Mouse (Mus musculus) right cerebral cortex, postnatal 4 days (tissue): ENCODE measurements around the gene Lrrc8a.

Experiments
- DNase-seq: peaks from one replicate; pipeline ENCODE4 v3.0.0-alpha.2; 2022

Gene Lrrc8a

DNA sequence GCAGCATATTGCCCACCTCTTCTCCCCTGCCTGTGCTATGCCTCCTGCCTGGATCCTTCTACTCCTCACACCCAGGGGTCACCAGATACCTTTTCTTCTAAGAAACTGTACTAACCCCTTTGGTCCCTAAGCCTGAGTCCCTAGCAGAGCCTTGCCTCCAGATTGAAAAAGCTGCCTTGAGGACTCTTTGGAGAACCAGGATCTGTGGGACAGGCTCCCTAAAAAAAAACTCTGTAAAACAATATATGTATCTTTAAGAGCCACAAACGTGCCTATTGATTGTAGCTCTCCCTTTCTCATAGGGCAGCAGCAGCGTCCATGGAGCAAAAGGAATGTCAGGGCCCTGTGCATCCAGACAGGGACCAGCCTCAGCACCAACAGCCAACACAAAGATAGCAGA is 2.8 kb downstream of the Lrrc8a start, which contains the start of gene Gm28035:
Gene Gm28035 (plus strand): TSS at position 301 of the 400 bp plus-strand sequence.
- DNase-seq = no peak

DNA sequence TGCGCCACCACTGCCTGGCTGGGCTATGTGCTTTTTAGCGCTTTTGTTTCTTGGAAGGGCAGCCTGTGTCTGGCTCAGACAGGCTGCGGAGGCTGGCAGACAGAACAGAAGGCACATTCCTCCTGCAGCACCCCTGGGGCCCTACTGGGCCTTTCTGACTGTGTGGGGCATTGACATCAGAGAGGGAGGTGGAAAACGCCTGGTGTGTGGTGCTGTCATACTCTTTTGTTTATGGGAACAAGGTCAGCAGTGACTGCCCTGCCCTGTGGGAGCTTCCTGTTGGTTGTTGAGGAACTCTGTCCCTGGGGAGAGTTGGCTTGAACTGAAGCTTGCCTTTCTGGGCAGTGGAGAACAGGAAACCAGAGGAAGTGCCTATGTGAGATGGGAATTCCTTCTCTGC is 5.0 kb downstream of the Lrrc8a start:
- no peak for DNase-seq

DNA sequence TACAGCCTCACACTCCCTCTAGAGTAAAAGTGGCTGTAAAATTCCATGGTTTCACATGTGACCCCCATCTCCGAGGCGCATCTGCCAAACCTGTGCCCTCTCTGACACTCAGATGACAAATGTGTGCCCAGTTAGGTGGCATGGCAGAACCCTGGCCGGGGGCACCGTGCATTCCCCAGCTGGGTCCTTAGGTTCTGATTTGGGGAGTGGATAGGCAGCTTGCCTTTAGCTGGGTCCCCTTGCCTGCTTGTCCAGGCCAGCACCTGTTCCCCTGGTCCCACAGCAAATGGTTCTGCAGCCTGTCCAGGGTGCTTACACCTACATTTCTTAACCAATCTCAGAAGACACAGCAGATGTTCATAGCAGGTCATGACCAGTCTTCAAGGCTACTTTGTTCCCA is 5.9 kb downstream of the Lrrc8a start:
- no peak for DNase-seq

DNA sequence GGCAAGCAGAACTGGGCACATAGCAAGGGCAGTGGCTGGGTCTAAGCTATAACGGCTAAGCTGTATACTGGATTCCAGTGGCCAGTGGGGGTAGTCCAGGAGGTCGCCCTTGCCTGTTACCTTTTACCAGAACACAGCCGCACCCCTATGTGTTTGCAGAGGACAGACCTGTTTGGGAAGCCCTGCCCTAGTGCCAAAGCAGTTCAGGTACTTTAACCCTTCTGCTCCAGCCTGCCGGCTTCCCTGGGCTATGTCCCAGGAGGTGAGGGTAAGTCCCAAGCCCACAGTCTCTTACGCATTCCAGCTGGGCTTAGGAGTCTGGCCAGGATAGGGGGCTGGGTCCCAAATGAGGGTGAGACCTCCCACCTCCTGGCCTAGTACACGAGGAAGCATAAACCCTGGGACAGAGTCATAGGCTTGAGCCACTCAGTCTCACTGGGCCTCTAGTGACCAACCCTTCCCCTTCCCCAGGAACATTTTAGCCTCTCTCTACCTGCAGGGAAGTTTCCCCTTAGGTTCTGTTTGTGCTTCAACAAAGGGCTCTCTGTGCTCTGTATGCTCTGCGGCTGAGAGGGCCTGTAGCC is 7.2 kb downstream of the Lrrc8a start:
- DNase-seq = no peak

DNA sequence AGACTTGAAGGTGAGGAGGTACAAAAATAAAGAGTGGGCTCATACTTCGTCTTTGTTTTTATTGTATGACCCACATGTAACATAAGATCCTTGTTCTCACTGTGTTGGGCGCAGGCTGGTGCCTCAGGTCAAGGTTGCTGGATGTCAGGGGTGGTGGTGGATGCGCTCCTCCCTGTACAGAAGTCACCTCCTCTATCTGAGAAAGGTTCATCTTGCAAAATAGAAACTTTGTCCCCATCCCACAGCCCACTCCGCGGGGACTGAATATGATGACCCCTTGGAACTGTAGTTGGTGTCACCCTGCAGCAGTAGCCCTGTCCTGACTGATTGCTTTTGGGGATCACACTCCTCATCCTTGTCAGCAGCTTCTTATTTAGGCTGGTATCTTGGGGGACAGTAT is 9.5 kb downstream of the Lrrc8a start:
- DNase-seq = no peak

DNA sequence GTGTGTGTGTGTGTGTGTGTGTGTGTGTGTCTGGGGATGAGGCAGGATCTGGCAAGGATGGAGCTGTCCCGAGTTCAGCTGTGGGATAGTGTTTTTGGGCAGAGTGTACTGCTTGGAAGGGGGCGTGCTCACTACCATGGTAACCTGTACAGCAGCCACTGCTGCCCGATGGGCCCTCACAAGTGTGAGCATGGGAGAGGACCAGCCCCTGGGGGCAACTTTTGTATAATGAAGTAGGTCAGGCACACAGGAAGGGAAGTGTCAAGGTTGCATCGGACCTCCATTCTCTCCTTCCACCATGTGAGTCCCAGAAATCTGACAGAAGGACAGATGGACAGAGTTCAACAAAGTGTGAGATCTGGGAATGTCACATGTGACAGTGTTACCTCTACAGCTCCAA is 10.2 kb downstream of the Lrrc8a start:
- no peak for DNase-seq

DNA sequence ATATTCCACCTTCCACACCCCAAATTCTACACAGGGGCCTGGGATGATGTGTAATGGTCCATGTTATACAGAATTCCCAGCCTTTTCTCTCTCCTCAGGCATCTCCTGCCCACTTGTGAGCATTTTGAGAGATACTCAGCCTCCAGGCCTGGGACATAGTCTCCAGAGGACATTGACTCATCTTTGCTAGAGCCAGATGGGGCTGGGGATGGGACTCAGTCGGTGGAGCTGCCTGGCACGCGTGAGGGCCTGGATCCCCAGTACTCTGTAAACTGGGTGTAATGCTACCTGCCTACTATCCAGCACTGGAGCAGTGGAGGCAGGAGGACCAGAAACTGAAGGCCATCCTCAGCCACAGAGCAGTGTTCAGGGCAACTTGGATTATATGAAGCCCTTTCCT is 11.7 kb downstream of the Lrrc8a start:
- DNase-seq = no peak

DNA sequence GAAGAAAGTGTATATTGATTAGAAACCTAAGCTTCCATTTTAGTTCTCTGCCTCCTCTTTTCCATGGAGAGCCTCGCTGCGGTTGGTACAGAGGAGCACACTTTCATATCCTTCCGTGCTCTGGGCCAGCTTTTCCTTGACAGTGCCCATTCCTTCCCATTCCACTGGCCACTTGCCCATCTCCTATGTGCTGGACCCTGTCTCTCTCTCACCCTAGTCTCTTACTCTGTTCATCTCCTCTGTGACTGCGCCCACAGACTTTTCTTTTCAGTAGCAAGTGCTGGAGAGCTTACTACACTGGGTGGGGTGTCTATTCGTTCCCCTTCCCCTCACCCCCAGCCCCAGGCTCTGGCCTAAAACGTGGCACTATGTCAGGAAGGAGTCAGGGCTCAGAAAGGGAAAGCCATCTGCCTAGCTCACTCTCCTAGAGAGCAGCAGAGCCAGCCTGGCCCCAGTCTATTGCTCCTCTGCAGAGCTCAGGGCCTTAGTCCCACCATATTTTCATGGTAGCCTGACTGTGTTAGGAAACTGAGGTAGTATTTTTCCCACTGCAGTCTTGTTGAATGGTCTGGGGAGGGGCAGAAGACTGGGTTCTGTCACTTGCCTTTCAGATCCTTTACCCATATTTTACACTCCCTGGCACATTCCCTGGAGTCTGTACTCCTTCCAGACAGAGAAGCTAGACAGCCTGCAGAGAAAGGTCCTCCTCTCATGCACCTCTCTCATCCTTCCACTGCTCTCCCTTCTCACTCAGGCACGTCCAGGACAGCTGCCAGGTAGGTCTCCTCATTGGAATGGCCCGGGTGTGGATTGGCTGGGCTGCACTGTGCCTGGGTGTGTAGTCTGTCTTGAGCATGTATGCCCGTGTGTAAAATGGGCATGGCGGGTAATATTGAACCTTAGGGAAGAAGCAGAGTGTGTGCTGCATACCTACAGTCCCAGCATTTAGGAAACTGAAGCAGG is 12.9 kb downstream of the Lrrc8a start:
- no peak for DNase-seq

DNA sequence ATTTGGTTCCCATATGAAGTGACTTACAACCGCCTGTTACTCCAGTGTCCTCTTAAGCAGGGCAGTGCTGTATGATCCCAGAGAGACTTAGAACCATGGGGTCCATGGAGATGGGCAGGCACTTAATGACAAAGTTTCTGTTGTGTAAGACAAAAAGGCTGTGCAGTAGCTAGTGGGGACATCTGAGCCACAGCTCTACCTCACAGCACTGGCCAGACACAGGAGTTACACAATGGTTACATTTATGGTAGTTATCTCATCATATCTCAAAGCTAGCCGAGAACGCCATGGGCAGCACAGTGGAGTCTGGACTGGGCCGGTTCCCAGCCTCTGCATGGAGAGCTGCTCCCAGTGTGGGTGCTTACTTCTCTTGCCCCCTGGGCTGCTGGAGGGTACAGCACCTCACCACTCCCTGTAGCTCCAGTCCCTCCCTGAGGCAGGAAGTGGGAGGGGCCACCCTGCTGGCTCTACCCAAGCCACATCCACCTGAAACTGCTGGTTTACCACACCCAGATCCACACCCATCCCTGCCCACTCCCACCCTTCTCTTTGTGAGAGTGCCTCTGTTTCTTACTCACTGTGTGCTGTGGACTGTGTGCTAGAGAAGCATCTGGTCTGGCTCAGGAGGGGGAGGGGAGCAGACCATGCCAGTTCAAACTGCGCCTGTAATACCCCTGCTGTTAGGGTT is 14.0 kb downstream of the Lrrc8a start:
- DNase-seq = no peak

DNA sequence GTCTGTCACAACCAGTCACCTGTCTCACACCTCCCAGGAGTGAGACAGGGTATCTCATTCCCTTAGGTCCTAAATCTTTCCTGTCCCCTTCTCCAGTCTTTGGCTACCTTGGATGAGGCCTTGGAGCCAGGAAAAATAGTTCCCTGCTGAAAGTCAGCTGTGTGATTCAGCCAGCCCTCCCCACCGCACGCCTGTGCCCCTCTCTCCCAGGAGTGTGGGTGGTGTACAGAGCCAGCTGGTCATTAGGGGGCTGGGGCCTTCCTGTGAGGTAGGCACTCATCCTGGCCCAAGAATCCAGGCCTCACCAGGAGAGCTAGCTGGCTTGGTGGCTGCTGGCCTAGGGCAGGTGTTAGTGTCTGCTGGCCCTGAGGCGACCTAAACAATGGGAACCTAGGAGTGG is 15.0 kb downstream of the Lrrc8a start:
- no peak for DNase-seq

DNA sequence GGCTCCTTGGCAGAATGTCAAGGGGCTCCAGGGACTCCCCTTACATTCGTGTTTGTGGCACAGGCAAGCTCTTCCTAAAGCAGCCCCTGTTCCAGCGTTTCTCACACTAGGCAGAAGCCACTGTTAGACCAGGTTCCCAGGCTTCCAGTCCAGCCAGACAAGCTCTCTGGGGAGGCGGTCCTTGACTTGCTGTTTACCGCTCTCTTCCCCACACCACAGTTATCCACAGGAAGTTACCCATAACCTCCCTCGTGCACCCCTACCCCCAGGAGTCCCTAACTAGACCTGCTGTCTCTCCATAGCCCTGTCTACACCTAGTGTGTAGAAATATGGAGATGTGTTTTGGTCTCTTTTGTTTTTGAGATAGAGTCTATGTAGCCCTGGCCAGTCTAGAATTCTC is 16.3 kb downstream of the Lrrc8a start:
- DNase-seq = no peak

DNA sequence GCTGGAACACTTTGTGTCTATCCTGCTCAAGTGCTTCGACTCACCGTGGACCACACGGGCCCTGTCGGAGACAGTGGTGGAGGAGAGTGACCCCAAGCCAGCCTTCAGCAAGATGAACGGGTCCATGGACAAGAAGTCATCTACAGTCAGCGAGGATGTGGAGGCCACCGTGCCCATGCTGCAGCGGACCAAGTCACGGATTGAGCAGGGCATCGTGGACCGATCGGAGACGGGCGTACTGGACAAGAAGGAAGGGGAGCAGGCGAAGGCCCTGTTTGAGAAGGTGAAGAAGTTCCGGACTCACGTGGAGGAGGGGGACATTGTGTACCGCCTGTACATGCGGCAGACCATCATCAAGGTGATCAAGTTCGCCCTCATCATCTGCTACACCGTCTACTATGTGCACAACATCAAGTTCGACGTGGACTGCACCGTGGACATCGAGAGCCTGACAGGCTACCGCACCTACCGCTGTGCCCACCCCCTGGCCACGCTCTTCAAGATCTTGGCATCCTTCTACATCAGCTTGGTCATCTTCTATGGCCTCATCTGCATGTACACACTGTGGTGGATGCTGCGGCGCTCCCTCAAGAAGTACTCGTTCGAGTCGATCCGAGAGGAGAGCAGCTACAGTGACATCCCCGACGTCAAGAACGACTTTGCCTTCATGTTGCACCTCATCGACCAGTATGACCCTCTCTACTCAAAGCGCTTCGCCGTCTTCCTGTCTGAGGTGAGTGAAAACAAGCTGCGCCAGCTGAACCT is 18.3 kb downstream of the Lrrc8a start:
- DNase-seq = no peak

DNA sequence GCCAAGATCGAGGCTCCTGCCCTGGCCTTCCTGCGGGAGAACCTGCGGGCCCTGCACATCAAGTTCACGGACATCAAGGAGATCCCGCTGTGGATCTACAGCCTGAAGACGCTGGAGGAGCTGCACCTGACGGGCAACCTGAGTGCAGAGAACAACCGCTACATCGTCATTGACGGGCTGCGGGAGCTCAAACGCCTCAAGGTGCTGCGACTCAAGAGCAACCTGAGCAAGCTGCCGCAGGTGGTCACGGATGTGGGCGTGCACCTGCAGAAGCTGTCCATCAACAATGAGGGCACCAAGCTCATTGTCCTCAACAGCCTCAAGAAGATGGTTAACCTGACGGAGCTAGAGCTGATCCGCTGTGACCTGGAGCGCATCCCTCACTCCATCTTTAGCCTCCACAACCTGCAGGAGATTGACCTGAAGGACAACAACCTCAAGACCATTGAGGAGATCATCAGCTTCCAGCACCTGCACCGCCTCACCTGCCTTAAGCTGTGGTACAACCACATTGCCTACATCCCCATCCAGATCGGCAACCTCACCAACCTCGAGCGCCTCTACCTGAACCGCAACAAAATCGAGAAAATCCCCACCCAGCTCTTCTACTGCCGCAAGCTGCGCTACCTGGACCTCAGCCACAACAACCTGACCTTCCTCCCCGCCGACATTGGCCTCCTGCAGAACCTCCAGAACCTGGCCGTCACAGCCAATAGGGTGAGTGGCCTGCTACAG is 19.3 kb downstream of the Lrrc8a start:
- DNase-seq = no peak

DNA sequence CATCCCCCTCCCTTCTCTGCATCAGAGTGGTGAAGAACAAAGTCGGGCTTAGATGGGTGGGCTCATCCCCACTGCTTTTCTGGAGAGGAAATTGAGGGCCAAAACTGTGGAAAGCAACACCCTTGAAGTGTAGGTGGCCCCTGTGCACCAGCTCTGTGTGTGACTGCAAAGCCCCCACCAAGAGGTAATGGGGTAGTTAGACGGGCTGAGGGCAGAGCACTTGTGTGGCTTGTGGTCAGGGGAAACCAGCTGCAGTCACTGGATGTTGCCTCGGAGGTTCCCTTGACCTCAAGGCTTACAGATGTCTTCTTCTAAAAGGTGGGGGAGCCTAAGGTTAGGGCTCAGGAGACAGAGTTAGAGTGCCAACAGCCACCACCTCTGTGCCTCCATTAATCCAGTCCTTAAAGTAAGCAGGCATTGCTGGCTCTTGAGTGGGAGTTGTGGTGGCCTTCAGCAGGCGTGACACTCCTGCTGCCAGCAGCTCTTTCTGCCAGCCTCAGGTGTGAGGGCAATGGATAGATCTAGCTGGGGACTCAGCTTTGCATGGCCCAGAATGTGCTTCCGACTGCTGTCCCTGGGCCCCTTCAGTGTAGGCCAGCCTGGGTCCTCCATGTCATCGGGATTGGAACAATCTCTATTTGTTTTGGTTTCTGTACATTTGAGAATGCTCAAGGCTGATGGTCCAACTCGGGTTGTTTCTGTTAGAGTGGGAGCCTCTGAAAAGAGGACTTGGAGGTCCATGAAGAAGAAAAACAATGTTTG is 20.4 kb downstream of the Lrrc8a start:
- DNase-seq = no peak

DNA sequence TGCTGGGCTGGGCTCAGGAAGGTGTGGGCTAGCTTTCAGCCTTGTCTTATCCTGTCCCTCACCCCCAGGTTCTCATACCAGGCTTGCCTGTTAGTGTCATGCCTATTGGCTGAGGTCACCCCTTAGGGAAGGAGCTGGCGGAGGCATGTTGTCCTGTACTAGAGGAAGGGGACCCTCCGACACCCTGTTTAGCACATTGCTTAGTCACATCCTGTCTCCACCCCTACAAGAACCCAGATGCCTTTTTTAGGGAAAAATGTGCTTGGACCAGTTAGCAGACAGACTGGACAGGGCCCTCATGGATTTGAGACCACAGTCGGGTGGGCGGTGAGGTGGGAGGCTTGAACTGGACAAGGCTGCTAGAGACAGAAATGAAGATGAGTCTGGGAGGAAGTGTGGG is 21.1 kb downstream of the Lrrc8a start:
- no peak for DNase-seq

DNA sequence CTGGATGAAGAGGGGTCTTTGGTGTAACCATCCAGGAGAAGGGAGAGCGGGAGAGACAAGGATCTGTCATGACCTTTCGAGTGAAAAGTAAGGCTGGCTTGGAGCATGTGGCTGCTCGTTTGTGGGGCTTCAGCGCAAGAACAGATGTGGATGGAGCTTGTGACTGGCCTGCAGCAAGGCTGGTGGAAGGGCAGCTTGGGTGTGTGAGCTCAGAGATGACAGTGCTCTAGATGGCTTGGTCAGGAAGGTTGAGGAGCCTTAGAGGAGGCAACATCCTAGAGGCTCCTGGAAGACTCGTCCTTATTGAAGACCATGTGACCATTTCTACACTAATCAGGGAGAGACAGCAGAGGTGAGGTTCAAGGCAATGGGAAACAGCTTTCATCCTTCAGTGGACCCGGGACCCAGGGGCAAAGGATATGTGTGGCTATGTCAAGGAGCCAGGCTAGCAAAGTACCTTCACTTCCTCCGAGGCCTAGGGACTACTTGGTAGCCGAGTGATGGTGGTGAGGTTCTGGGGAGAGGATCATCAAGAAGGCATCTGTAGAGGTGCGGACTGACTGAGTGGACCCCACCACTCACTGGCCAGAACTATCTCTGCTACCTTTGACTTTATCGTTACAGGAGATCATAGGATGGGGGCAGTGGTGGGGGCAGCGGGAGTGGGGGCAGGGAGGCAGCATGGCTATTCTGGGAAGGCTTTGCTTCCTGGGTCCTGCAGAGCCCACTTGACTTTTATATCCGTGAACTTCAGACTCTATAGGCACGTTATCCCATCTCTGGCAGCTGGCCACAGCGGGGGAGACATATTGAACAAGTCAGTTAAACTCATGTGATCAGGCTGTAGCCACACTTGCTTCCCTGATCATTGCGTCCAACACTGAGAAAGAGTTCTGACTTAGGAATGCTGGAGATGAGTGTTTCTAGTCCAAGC is 21.9 kb downstream of the Lrrc8a start:
- DNase-seq = no peak

DNA sequence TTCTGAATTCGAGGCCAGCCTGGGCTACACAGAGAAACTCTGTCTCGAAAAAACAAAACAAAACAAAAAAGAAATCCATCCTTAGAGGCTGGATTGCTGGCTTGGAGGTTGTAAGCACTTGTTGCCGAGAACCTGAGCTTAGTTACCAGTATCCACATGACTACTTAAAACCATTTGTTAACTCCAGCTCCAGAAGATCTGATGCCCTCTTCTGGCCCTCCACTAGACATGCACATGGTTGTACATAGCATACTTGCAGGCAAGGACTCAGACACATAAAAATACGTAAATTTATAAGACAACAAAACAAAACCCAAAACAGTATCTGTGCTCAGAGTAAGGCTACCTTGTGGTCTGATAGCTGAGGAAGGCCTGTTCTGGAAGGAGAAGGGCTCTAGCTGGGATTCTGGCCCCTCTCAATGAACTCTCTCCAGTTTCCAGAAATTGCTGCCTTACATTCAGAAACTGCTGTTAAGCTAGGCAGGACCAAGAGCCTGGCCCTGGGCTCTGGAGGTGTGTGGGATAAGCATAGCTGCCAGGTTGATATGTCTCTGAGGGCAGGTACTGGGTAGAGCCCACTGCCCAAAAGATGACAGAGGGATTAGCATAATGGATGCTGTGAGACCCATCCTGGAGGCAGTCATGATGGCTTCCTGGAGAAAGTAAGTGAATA is 23.7 kb downstream of the Lrrc8a start:
- no peak for DNase-seq

DNA sequence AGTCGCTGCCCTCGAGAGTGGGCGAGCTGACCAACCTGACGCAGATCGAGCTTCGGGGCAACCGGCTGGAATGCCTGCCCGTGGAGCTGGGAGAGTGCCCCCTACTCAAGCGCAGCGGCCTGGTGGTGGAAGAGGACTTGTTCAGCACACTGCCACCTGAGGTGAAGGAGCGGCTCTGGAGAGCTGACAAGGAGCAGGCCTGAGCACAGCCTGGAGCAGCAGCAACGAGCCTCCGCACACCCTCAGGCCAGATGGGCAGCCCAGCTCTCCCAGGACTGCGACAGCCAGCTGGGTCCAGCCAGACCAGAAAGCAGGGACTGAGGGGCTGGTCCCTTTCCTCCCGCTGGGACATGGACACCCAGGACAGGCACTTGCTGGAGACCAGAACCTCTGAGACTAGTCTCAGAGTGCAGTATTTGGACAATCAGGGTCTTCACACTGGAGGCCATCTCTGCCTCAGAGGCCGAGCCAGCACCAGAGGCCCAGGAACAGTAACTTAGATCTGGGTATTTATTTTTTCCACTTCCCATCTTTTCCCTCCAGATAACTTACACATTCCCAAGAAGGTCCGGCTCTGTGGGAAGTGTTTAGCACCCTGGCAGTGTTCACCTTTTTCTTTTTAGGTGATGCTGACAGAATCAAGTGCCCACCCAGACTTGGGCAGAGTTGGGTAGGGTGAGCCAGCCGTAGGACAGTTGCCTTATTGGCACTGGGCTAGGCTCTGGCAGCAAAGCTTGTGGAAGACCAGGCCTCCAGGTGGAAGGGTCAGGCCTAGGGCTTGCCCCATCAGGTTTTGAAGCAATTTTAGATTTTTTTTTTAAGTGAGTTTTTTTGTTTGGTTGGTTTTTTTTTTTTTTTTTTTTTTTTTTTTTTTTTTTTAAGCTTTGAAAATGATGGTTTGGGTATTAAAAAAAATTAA is 24.7 kb downstream of the Lrrc8a start:
- no peak for DNase-seq
